Mouse (Mus musculus): Measurements from ENCODE around the gene Tmem45a2.

- TF ChIP-seq EP300 (IDR thresholded peaks at IDR 0.05; ENCODE audit: insufficient read depth, low read depth, low read length) (no peak), POLR2A (IDR thresholded peaks at IDR 0.05; ENCODE audit: insufficient read depth, low read depth, low read length) (no peak)
Measured at GRCm38 (mm10) chr16:57098468-57099144, 27.4 kb upstream of the Tmem45a2 start.
